Mouse (Mus musculus) gastrocnemius, postnatal 10 days (tissue): Measurements from ENCODE around the gene Mbl1. TPM values are rescaled to one million over a fixed set of nuclear protein-coding genes. Genes with fewer than 3 reads are reported as not detected.

Source experiments
- DNase-seq: peaks from one replicate; pipeline ENCODE4 v3.0.0; 2021; ENCODE audit warnings: mixed read lengths
- total RNA-seq, 2 experiments: library from RNA; stranded (reverse); gene quantifications; 2 replicates each; pipeline ENCODE4 v1.2.3; 2021

Gene Mbl1
- total RNA-seq, 2 experiments from 2014 or later = 0.52 TPM; not detected in 1

DNA sequence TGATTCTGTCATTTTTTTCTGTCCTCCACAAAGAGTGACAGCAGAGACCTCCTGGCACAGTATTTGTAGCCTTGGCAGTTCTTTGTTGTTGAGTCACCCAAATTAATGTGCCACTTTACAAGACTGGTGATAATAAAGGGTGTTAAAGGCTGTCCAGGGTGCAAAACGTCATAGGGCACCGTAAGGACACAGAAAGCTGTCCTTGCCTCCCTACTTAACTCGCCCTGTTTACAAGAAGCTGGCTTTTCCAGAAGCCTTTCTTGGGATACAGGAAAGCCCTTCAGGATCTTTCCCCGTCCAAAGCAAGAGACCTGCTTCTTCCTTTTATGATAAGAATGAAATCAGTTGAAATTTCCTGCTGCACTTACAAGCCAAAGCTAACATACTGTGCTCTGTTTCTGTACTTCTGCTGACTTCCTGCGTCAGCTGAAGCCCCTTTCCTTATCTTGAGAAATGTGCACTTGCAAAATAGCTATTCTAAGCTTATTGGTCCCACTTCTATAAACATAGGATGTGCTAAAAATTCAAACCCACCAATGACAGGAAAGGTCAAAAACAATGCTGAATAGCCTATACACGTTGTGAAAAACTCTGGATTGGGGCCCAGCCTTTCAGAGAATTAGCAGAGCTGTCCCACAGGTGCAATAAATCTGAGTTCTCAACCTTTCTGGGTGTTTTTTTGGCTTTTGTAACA lies 46.9 kb downstream of the Mbl1 start:
- DNase-seq = no peak

Other genes with a start within 250 kb of the Mbl1 start
- gene Tspan14, start 184.7 kb upstream of the Mbl1 start, total RNA-seq = 10 to 100 TPM; 17.2 to 19.1 TPM
- 10 to 100 TPM in 1 of 2 experiments, 1 to 10 TPM in 1; 7.2 to 11.0 TPM for gene Fam213a, start 137.7 kb upstream of the Mbl1 start, total RNA-seq
- not detected for gene Dydc2, start 82.2 kb upstream of the Mbl1 start, total RNA-seq
- not detected for gene Dydc1, start 78.5 kb upstream of the Mbl1 start, total RNA-seq
- under 1 TPM in 1 of 2 experiments, not detected in 1; 0.52 TPM for gene Mat1a, start 46.4 kb upstream of the Mbl1 start, total RNA-seq
- gene Sftpa1, start 19.7 kb upstream of the Mbl1 start, total RNA-seq = not detected
- gene Sftpd, start 33.7 kb downstream of the Mbl1 start, total RNA-seq = not detected
- gene Gm2832, start 127.3 kb downstream of the Mbl1 start, total RNA-seq = not detected
- not detected for gene Gm5798, start 197.2 kb downstream of the Mbl1 start, total RNA-seq
- not detected for gene Gm7945, start 234.9 kb downstream of the Mbl1 start, total RNA-seq